Mouse (Mus musculus): ENCODE results near the gene H2al2a.

GRCm38 (mm10) chr2:17989562-17989961 is 7.2 kb downstream of the H2al2a start:
- TF ChIP-seq GATA1 (IDR thresholded peaks at IDR 0.05; ENCODE audit: borderline replicate concordance, low read length) (no peak), FLI1 (IDR thresholded peaks at IDR 0.05; ENCODE audit: low read length) (no peak)
